Mouse (Mus musculus) monocyte, adult 2 months (primary cell): Measurements from ENCODE around the gene Cmc2.

ENCODE experiments used
- DNase-seq, 2 experiments: peaks; one replicate each; pipeline ENCODE4 v3.0.0; 2022; ENCODE audit warnings: low spot score in 2 of 2, low read depth in 1 of 2

Gene Cmc2

DNA sequence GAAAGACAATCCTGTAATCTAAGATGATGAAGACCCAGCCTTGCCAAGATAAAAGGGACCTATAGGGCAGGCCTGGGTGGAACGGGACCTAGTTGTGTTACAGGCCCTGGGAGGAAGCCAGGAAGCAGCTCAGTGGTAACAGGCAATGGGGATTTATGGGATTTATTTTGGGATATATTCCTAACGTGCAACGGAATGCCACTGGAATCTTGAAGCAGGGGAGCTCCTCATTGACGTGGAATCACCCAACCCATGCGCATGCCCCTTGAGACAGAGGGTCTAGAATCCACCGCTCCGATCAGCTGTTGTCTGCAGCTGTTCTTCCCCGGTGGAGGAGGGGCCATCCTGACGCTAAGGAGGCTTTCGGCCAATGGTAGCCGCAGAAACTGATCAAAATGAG, 69.2 kb downstream of the Cmc2 start:
- DNase-seq, result no peak

DNA sequence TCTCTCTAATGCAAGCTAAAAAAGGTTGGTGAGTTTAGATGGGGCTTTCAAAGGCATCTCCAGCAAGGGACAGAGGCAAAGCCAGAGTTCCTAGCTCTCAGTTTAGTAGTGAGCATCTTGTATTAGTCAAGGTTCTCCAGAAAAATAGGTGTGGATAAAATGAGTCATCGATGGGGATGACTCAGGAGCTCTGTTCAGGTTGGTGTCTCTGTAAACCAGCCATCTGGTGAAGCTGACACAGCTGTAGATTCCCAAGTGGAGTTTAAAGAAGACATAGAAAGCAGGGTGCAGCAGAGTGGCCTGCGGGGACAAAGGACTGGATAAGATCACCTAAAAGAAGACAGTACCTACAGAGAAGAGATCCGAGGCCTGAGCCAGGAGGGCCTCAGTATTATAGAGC, 73.2 kb downstream of the Cmc2 start:
- no peak for DNase-seq

DNA sequence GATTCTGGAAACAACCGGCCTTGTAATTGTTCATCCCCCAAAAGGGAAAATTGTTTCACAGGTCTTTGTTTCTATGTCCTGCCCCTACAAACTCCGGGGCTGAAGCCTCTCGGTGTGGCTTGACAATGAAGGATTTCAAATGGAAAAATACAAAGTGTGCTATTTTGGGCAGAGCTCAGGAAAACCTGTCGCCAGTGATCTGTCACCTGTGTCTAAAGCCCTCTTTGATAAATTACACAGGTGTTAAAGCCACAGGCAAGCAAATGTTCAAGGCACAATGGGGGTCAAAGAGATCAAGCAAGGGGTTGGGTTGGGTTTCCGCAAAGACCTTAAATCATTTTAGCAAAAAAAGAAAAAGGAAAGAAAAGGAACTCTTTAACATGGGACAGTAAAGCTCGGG, 78.6 kb downstream of the Cmc2 start:
- no peak for DNase-seq
